Comparison of ENCODE assay signal across 8 mouse cellular contexts in the genomic region with DNA sequence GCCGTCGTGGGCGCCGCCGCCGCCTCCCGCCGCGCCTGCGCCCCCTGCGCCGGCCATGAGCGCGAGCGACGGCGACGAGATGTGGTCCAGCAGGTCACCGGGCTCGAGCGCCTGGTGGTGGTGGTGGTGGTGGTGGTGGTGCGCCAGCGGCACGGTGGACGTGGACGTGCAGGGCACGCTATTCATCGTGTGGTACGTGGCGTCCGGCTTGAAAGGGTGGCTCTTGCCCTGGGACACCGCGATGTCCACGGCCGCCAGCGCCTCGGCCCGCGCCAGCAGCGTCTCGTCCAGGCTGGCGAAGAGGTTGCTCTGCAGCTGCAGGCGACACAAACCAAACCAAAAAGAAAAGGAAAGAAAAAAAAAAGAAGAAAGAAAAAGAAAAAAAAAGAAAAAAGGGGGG. TPM values are rescaled to one million over a fixed set of nuclear protein-coding genes. Genes with fewer than 3 reads are reported as not detected.
DNase-seq lines count a peak whose midpoint lies in the region; ATAC-seq and TF ChIP-seq lines count a peak whose summit lies in the region.
"Had no signal": no experiment of that assay in that cellular context is flagged by ENCODE, and none has a peak within 500 bp of the region (broad histone marks: within the 10 kb centered on the region; RNA-seq: fewer than 3 reads in every experiment).

No protein-coding gene starts in this region.

- H3K9me3 ChIP-seq in forebrain, postnatal 0 days (ENCODE audit: low read length) = no peaks in the 10 kb centered on the region
- no peaks in the 10 kb centered on the region for H3K9me3 ChIP-seq in liver, embryonic 15.5 days (replicated peaks)

- H3K4me2 ChIP-seq in forebrain, postnatal 0 days (ENCODE audit: low read depth) = peak overlapping the region; percentile 49; the same call in 1 of the 2 replicates
- peak overlapping the region; percentile 70 for H3K4me2 ChIP-seq in liver, embryonic 15.5 days

- H3K4me3 ChIP-seq in forebrain, postnatal 0 days (ENCODE audit: low read depth, low read length) = 0 out of 2 replicates have a peak overlapping the region, but pooled peaks have one; percentile 29
- H3K4me3 ChIP-seq in liver, embryonic 15.5 days (replicated peaks) = peak overlapping the region; percentile 7; the same call in 1 of the 2 replicates

- no peak overlapping the region for H3K27ac ChIP-seq in forebrain, postnatal 0 days (ENCODE audit: low read depth, low read length)
- H3K27ac ChIP-seq in liver, embryonic 15.5 days (replicated peaks) = no peak overlapping the region

- no peak for TF ChIP-seq CTCF in forebrain, postnatal 0 days (IDR thresholded peaks at IDR 0.05; ENCODE audit: low read depth)

- H3K9ac ChIP-seq in forebrain, postnatal 0 days = no peak overlapping the region
- H3K9ac ChIP-seq in liver, embryonic 15.5 days = no peak overlapping the region

- no peaks in the 10 kb centered on the region for H3K36me3 ChIP-seq in forebrain, postnatal 0 days (ENCODE audit: insufficient read depth)
- no peaks in the 10 kb centered on the region for H3K36me3 ChIP-seq in liver, embryonic 15.5 days (replicated peaks)

- WGBS in forebrain, postnatal 0 days = under 1% methylated on average over 41 of the region's 43 CpGs
- 1% methylated on average over 40 of the region's 43 CpGs for WGBS in liver, embryonic 15.5 days (ENCODE audit: insufficient replicate concordance)

- no peak for ATAC-seq in forebrain, postnatal 0 days
- no peak for ATAC-seq in liver, embryonic 15.5 days (ENCODE audit: insufficient read depth)
- no peak for ATAC-seq in megakaryocyte progenitor cell, adult 5-6 weeks (replicated peaks; ENCODE audit: poor library complexity)

- peaks cover 81% of the 10 kb centered on the region for H3K27me3 ChIP-seq in forebrain, postnatal 0 days (ENCODE audit: insufficient read depth, low read length)
- H3K27me3 ChIP-seq in liver, embryonic 15.5 days = peaks cover 95% of the 10 kb centered on the region

- no peaks in the 10 kb centered on the region for H3K4me1 ChIP-seq in forebrain, postnatal 0 days (ENCODE audit: insufficient read depth)
- H3K4me1 ChIP-seq in liver, embryonic 15.5 days (replicated peaks) = peaks cover 15% of the 10 kb centered on the region

- DNase-seq in thymus, postnatal 4 days = peak; percentile 23
- DNase-seq in thymus, postnatal 10 days (ENCODE audit: low spot score in 2 of 2) = no peak
- no peak for DNase-seq in forebrain, postnatal 0 days
- no peak for DNase-seq in adrenal gland, postnatal 25 days
- no peak for DNase-seq in ovary, adult 18-20 months (ENCODE audit: low spot score)
- DNase-seq: adrenal gland, adult 8-10 months had no signal

RNA-seq across cellular contexts. Expression of a gene that starts 1.2 kb away (rescaled TPM):
- total RNA-seq in forebrain, postnatal 0 days (2014; rRNA removed) = 0.77 and 2.9 TPM in 2 replicates
- 1.7 and 6.3 TPM in 2 replicates for polyA plus RNA-seq in forebrain, postnatal 0 days (2015; fragmentation: Nextera tagmentation; extraction: Ambion mirVana)
- 0.09 and 0.15 TPM in 2 replicates for polyA plus RNA-seq in liver, embryonic 15.5 days (2015; fragmentation: Nextera tagmentation; extraction: Ambion mirVana)
- 0.10 and 0.12 TPM in 2 replicates for total RNA-seq in megakaryocyte progenitor cell, adult 5-6 weeks (2015)
- total RNA-seq in megakaryocyte progenitor cell, adult 5-6 weeks (2017) = 1.5 TPM in 1 of 2 replicates, not detected in the other
- 0.62 and 1.2 TPM in 2 replicates for total RNA-seq in adrenal gland, postnatal 25 days (2021)

RNA-seq across cellular contexts. Expression of a gene that starts 55.9 kb away (rescaled TPM):
- total RNA-seq in forebrain, postnatal 0 days (2014; rRNA removed) = 12.0 and 12.8 TPM in 2 replicates
- polyA plus RNA-seq in forebrain, postnatal 0 days (2015; fragmentation: Nextera tagmentation; extraction: Ambion mirVana) = 10.5 and 17.9 TPM in 2 replicates
- 3.4 and 4.6 TPM in 2 replicates for polyA plus RNA-seq in liver, embryonic 15.5 days (2015; fragmentation: Nextera tagmentation; extraction: Ambion mirVana)
- 18.8 and 21.3 TPM in 2 replicates for total RNA-seq in megakaryocyte progenitor cell, adult 5-6 weeks (2015)
- 20.7 and 31.7 TPM in 2 replicates for total RNA-seq in megakaryocyte progenitor cell, adult 5-6 weeks (2017)
- 6.4 and 8.5 TPM in 2 replicates for total RNA-seq in adrenal gland, postnatal 25 days (2021)
